ENCODE assay signal across 19 mouse cellular contexts in genomic region chr16:10780631-10781120, GRCm38 (mm10). TPM values are rescaled to one million over a fixed set of nuclear protein-coding genes. Genes with fewer than 3 reads are reported as not detected.
DNase-seq lines count a peak whose midpoint lies in the region; ATAC-seq and TF ChIP-seq lines count a peak whose summit lies in the region.
"Had no signal": no experiment of that assay in that cellular context is flagged by ENCODE, and none has a peak within 500 bp of the region (broad histone marks: within the 10 kb centered on the region; RNA-seq: fewer than 3 reads in every experiment).

No protein-coding gene starts in this region.

- ATAC-seq in midbrain, embryonic 13.5 days = no peak
- no peak for ATAC-seq in midbrain, embryonic 11.5 days (ENCODE audit: low FRiP score)
- no peak for ATAC-seq in limb, embryonic 14.5 days (ENCODE audit: low FRiP score, low read depth)
- ATAC-seq: activated CD4-positive, CD25-positive, alpha-beta regulatory T cell, adult 4 months; intestine, postnatal 0 days; lung, postnatal 0 days had no signal

- H3K4me1 ChIP-seq in heart, embryonic 10.5 days = peaks cover 71% of the 10 kb centered on the region
- peaks cover 24% of the 10 kb centered on the region for H3K4me1 ChIP-seq in midbrain, embryonic 13.5 days (replicated peaks)
- H3K4me1 ChIP-seq in midbrain, embryonic 11.5 days (ENCODE audit: control insufficient read depth, insufficient read depth, low read length) = peaks cover 10% of the 10 kb centered on the region
- peaks cover 33% of the 10 kb centered on the region for H3K4me1 ChIP-seq in limb, embryonic 14.5 days (ENCODE audit: control insufficient read depth, insufficient read depth, low read length)

- H3K27ac ChIP-seq in heart, embryonic 10.5 days = peak overlapping the region; percentile 42
- no peak overlapping the region for H3K27ac ChIP-seq in midbrain, embryonic 13.5 days
- no peak overlapping the region for H3K27ac ChIP-seq in midbrain, embryonic 11.5 days (ENCODE audit: low read depth, low read length)
- H3K27ac ChIP-seq in limb, embryonic 14.5 days (replicated peaks; ENCODE audit: low read depth, low read length) = 0 out of 2 replicates have a peak overlapping the region, but pooled peaks have one; percentile 19
- H3K27ac ChIP-seq: hindbrain, embryonic 13.5 days had no signal

- intact Hi-C loops in heart, postnatal 36 days (cut with DNase I) = no loop called here
- intact Hi-C loops in left cerebral cortex, postnatal 25 days (cut with DNase I) = no loop called here

- H3K9ac ChIP-seq in midbrain, embryonic 13.5 days (replicated peaks) = 0 out of 2 replicates have a peak overlapping the region, but pooled peaks have one; percentile 14
- H3K9ac ChIP-seq in midbrain, embryonic 11.5 days (ENCODE audit: low read length) = no peak overlapping the region
- H3K9ac ChIP-seq in limb, embryonic 14.5 days (ENCODE audit: low read depth, low read length, severe bottlenecking) = no peak overlapping the region
- H3K9ac ChIP-seq: hindbrain, embryonic 13.5 days had no signal

- H3K27me3 ChIP-seq in heart, embryonic 10.5 days (ENCODE audit: insufficient read depth, poor library complexity, severe bottlenecking) = peaks cover 10% of the 10 kb centered on the region; the same call in 1 of the 2 replicates
- H3K27me3 ChIP-seq in midbrain, embryonic 13.5 days = peaks cover 26% of the 10 kb centered on the region
- H3K27me3 ChIP-seq in midbrain, embryonic 11.5 days (ENCODE audit: control insufficient read depth, insufficient read depth, low read length) = peaks cover 15% of the 10 kb centered on the region
- no peaks in the 10 kb centered on the region for H3K27me3 ChIP-seq in limb, embryonic 14.5 days (ENCODE audit: control insufficient read depth, insufficient read depth, low read length)

- H3K9me3 ChIP-seq in heart, embryonic 10.5 days = no peaks in the 10 kb centered on the region
- H3K9me3 ChIP-seq in midbrain, embryonic 13.5 days = no peaks in the 10 kb centered on the region
- H3K9me3 ChIP-seq in midbrain, embryonic 11.5 days (ENCODE audit: control insufficient read depth, low read length) = no peaks in the 10 kb centered on the region
- no peaks in the 10 kb centered on the region for H3K9me3 ChIP-seq in limb, embryonic 14.5 days (ENCODE audit: control insufficient read depth, low read length)
- H3K9me3 ChIP-seq: hindbrain, embryonic 13.5 days had no signal

- no peak for DNase-seq in heart, embryonic 10.5 days (ENCODE audit: low spot score)
- DNase-seq in heart, postnatal 36 days = no peak
- no peak for DNase-seq in midbrain, embryonic 11.5 days (ENCODE audit: low spot score, missing footprints)
- no peak for DNase-seq in limb, embryonic 14.5 days (ENCODE audit: low spot score)
- no peak for DNase-seq in left cerebral cortex, adult 8-10 months (ENCODE audit: low spot score in 2 of 2)
- no peak for DNase-seq in cerebellum, postnatal 14 days
- no peak for DNase-seq in left cerebral cortex, postnatal 25 days (ENCODE audit: low spot score in 2 of 2)
- DNase-seq: cerebellum, adult 11 months; gastrocnemius, postnatal 36 days; kidney, postnatal 4 days; layer of hippocampus, postnatal 36 days had no signal

- 78% methylated on average over 5 of the region's 5 CpGs for WGBS in heart, embryonic 10.5 days
- 86% methylated on average over 5 of the region's 5 CpGs for WGBS in midbrain, embryonic 13.5 days
- WGBS in midbrain, embryonic 11.5 days = 80% methylated on average over 5 of the region's 5 CpGs
- WGBS in limb, embryonic 14.5 days = 52% methylated on average over 5 of the region's 5 CpGs

- H3K36me3 ChIP-seq in heart, embryonic 10.5 days = no peaks in the 10 kb centered on the region
- no peaks in the 10 kb centered on the region for H3K36me3 ChIP-seq in midbrain, embryonic 13.5 days
- no peaks in the 10 kb centered on the region for H3K36me3 ChIP-seq in midbrain, embryonic 11.5 days (ENCODE audit: control insufficient read depth, insufficient read depth, low read length)
- H3K36me3 ChIP-seq in limb, embryonic 14.5 days (ENCODE audit: control insufficient read depth, insufficient read depth, low read length) = peaks cover 12% of the 10 kb centered on the region
- H3K36me3 ChIP-seq: hindbrain, embryonic 13.5 days had no signal

- H3K4me3 ChIP-seq in heart, embryonic 10.5 days = no peak overlapping the region
- no peak overlapping the region for H3K4me3 ChIP-seq in midbrain, embryonic 13.5 days (replicated peaks)
- H3K4me3 ChIP-seq in midbrain, embryonic 11.5 days (ENCODE audit: low read depth, low read length) = no peak overlapping the region
- no peak overlapping the region for H3K4me3 ChIP-seq in limb, embryonic 14.5 days (replicated peaks; ENCODE audit: low read length)
- H3K4me3 ChIP-seq: hindbrain, embryonic 13.5 days; myocyte had no signal

- no peak overlapping the region for H3K4me2 ChIP-seq in midbrain, embryonic 13.5 days (replicated peaks)
- H3K4me2 ChIP-seq in midbrain, embryonic 11.5 days = no peak overlapping the region
- no peak overlapping the region for H3K4me2 ChIP-seq in limb, embryonic 14.5 days (replicated peaks; ENCODE audit: low read depth, low read length, severe bottlenecking)
- H3K4me2 ChIP-seq: hindbrain, embryonic 13.5 days had no signal

- no peak for TF ChIP-seq POLR2A in limb, embryonic 14.5 days (IDR thresholded peaks at IDR 0.05; ENCODE audit: borderline replicate concordance, extremely low read depth, insufficient read depth, insufficient read length)

RNA-seq across cellular contexts. Expression of gene Socs1, which starts 4.7 kb away (rescaled TPM):
- polyA plus RNA-seq in heart, embryonic 10.5 days (2016; fragmentation: Nextera tagmentation; extraction: Ambion mirVana) = 3.7 and 4.1 TPM in 2 replicates
- total RNA-seq in heart, postnatal 36 days (2021) = under 1 TPM; 0.33 to 0.49 TPM
- 1.3 and 2.3 TPM in 2 replicates for polyA plus RNA-seq in midbrain, embryonic 13.5 days (2015; fragmentation: Nextera tagmentation; extraction: Ambion mirVana)
- polyA plus RNA-seq in midbrain, embryonic 11.5 days (2014; fragmentation: Nextera tagmentation; extraction: Ambion mirVana) = 2.2 and 2.5 TPM in 2 replicates
- 13.8 and 18.5 TPM in 2 replicates for polyA plus RNA-seq in limb, embryonic 14.5 days (2012; rRNA removed)
- 16.6 and 17.8 TPM in 2 replicates for polyA plus RNA-seq in limb, embryonic 14.5 days (2014; fragmentation: Nextera tagmentation; extraction: Ambion mirVana)
- total RNA-seq in left cerebral cortex, adult 8-10 months (2022) = under 1 TPM; 0.49 to 0.98 (median 0.69) TPM
- total RNA-seq in left cerebral cortex, postnatal 25 days (2021) = under 1 TPM; 0.80 to 0.82 TPM

RNA-seq across cellular contexts. Expression of gene Tnp2, which starts 7.8 kb away (rescaled TPM):
- not detected in 2 replicates for polyA plus RNA-seq in heart, embryonic 10.5 days (2016; fragmentation: Nextera tagmentation; extraction: Ambion mirVana)
- total RNA-seq in heart, postnatal 36 days (2021) = not detected
- not detected in 2 replicates for polyA plus RNA-seq in midbrain, embryonic 13.5 days (2015; fragmentation: Nextera tagmentation; extraction: Ambion mirVana)
- not detected in 2 replicates for polyA plus RNA-seq in midbrain, embryonic 11.5 days (2014; fragmentation: Nextera tagmentation; extraction: Ambion mirVana)
- not detected in 2 replicates for polyA plus RNA-seq in limb, embryonic 14.5 days (2012; rRNA removed)
- not detected in 2 replicates for polyA plus RNA-seq in limb, embryonic 14.5 days (2014; fragmentation: Nextera tagmentation; extraction: Ambion mirVana)
- not detected for total RNA-seq in left cerebral cortex, adult 8-10 months (2022)
- total RNA-seq in left cerebral cortex, postnatal 25 days (2021) = not detected
- total RNA-seq: layer of hippocampus, postnatal 36 days; liver, adult 2 months had no signal
- polyA plus RNA-seq: cortical plate, adult 2 months; hindbrain, embryonic 13.5 days; intestine, postnatal 0 days; liver, adult 2 months; lung, postnatal 0 days had no signal

RNA-seq across cellular contexts. Expression of gene Prm3, which starts 10.0 kb away (rescaled TPM):
- not detected in 2 replicates for polyA plus RNA-seq in heart, embryonic 10.5 days (2016; fragmentation: Nextera tagmentation; extraction: Ambion mirVana)
- total RNA-seq in heart, postnatal 36 days (2021) = not detected
- not detected in 2 replicates for polyA plus RNA-seq in midbrain, embryonic 13.5 days (2015; fragmentation: Nextera tagmentation; extraction: Ambion mirVana)
- polyA plus RNA-seq in midbrain, embryonic 11.5 days (2014; fragmentation: Nextera tagmentation; extraction: Ambion mirVana) = not detected in 2 replicates
- polyA plus RNA-seq in limb, embryonic 14.5 days (2012; rRNA removed) = not detected in 2 replicates
- not detected in 2 replicates for polyA plus RNA-seq in limb, embryonic 14.5 days (2014; fragmentation: Nextera tagmentation; extraction: Ambion mirVana)
- total RNA-seq in left cerebral cortex, adult 8-10 months (2022) = not detected
- not detected for total RNA-seq in left cerebral cortex, postnatal 25 days (2021)
- total RNA-seq: gastrocnemius, postnatal 36 days; layer of hippocampus, postnatal 36 days; liver, adult 2 months had no signal
- polyA plus RNA-seq: activated CD4-positive, CD25-positive, alpha-beta regulatory T cell, adult 4 months; cortical plate, adult 2 months; hindbrain, embryonic 13.5 days; intestine, postnatal 0 days; liver, adult 2 months; lung, postnatal 0 days; myocyte had no signal

RNA-seq across cellular contexts. Expression of gene Prm2, which starts 15.3 kb away (rescaled TPM):
- not detected in 2 replicates for polyA plus RNA-seq in heart, embryonic 10.5 days (2016; fragmentation: Nextera tagmentation; extraction: Ambion mirVana)
- not detected for total RNA-seq in heart, postnatal 36 days (2021)
- polyA plus RNA-seq in midbrain, embryonic 13.5 days (2015; fragmentation: Nextera tagmentation; extraction: Ambion mirVana) = not detected in 2 replicates
- not detected in 2 replicates for polyA plus RNA-seq in midbrain, embryonic 11.5 days (2014; fragmentation: Nextera tagmentation; extraction: Ambion mirVana)
- not detected in 2 replicates for polyA plus RNA-seq in limb, embryonic 14.5 days (2012; rRNA removed)
- polyA plus RNA-seq in limb, embryonic 14.5 days (2014; fragmentation: Nextera tagmentation; extraction: Ambion mirVana) = not detected in 2 replicates
- total RNA-seq in left cerebral cortex, adult 8-10 months (2022) = not detected
- total RNA-seq in left cerebral cortex, postnatal 25 days (2021) = not detected
- total RNA-seq: gastrocnemius, postnatal 36 days; layer of hippocampus, postnatal 36 days; liver, adult 2 months had no signal
- polyA plus RNA-seq: activated CD4-positive, CD25-positive, alpha-beta regulatory T cell, adult 4 months; cortical plate, adult 2 months; hindbrain, embryonic 13.5 days; intestine, postnatal 0 days; liver, adult 2 months; lung, postnatal 0 days; myocyte had no signal

RNA-seq across cellular contexts. Expression of gene Prm1, which starts 25.0 kb away (rescaled TPM):
- polyA plus RNA-seq in heart, embryonic 10.5 days (2016; fragmentation: Nextera tagmentation; extraction: Ambion mirVana) = 0.36 TPM in 1 of 2 replicates, not detected in the other
- not detected for total RNA-seq in heart, postnatal 36 days (2021)
- not detected in 2 replicates for polyA plus RNA-seq in midbrain, embryonic 13.5 days (2015; fragmentation: Nextera tagmentation; extraction: Ambion mirVana)
- not detected in 2 replicates for polyA plus RNA-seq in midbrain, embryonic 11.5 days (2014; fragmentation: Nextera tagmentation; extraction: Ambion mirVana)
- not detected in 2 replicates for polyA plus RNA-seq in limb, embryonic 14.5 days (2012; rRNA removed)
- polyA plus RNA-seq in limb, embryonic 14.5 days (2014; fragmentation: Nextera tagmentation; extraction: Ambion mirVana) = not detected in 2 replicates
- total RNA-seq in left cerebral cortex, adult 8-10 months (2022) = not detected
- total RNA-seq in left cerebral cortex, postnatal 25 days (2021) = not detected
- total RNA-seq: gastrocnemius, postnatal 36 days; layer of hippocampus, postnatal 36 days; liver, adult 2 months had no signal
- polyA plus RNA-seq: cortical plate, adult 2 months; hindbrain, embryonic 13.5 days; intestine, postnatal 0 days; liver, adult 2 months; lung, postnatal 0 days; myocyte had no signal

Comparison
In these comparisons a context has a peak if more than half of its experiments do, and no peak if none do; other contexts are left out.
1. H3K27ac ChIP-seq: peak in heart, embryonic 10.5 days (single experiment) and limb, embryonic 14.5 days (single experiment); none in midbrain, embryonic 13.5 days (single experiment) and midbrain, embryonic 11.5 days (single experiment).